In genomic region chrX:73823747-73824146, GRCm38 (mm10) we compare ENCODE assay signal across 8 mouse cellular contexts. TPM values are rescaled to one million over a fixed set of nuclear protein-coding genes. Genes with fewer than 3 reads are reported as not detected.
DNase-seq lines count a peak whose midpoint lies in the region; ATAC-seq and TF ChIP-seq lines count a peak whose summit lies in the region.

No protein-coding gene starts in this region.

- H3K27ac ChIP-seq in kidney, postnatal 0 days = no peak overlapping the region
- H3K27ac ChIP-seq in forebrain, embryonic 13.5 days = peak overlapping the region; percentile 89; the same call in 1 of the 2 replicates
- no peak overlapping the region for H3K27ac ChIP-seq in liver, embryonic 16.5 days (ENCODE audit: low read length)

- no peaks in the 10 kb centered on the region for H3K4me1 ChIP-seq in kidney, postnatal 0 days (replicated peaks; ENCODE audit: insufficient read depth, low read length)
- peaks cover 16% of the 10 kb centered on the region; the same call in 1 of the 2 replicates for H3K4me1 ChIP-seq in forebrain, embryonic 13.5 days
- no peaks in the 10 kb centered on the region for H3K4me1 ChIP-seq in liver, embryonic 16.5 days (ENCODE audit: control insufficient read depth, low read depth, low read length)

- no peak for ATAC-seq in kidney, postnatal 0 days (replicated peaks; ENCODE audit: low FRiP score, low read depth)
- peak; percentile 63 for ATAC-seq in forebrain, embryonic 13.5 days
- no peak for ATAC-seq in liver, embryonic 16.5 days (ENCODE audit: low read depth)

- no peaks in the 10 kb centered on the region for H3K36me3 ChIP-seq in kidney, postnatal 0 days (ENCODE audit: insufficient read depth, low read length)
- no peaks in the 10 kb centered on the region for H3K36me3 ChIP-seq in forebrain, embryonic 13.5 days (ENCODE audit: poor library complexity, severe bottlenecking)
- no peaks in the 10 kb centered on the region for H3K36me3 ChIP-seq in liver, embryonic 16.5 days (ENCODE audit: control insufficient read depth, insufficient read depth)

- WGBS in kidney, postnatal 0 days = 23% methylated on average over 17 of the region's 17 CpGs
- WGBS in forebrain, embryonic 13.5 days = 10% methylated on average over 17 of the region's 17 CpGs
- 19% methylated on average over 17 of the region's 17 CpGs for WGBS in liver, embryonic 16.5 days (ENCODE audit: insufficient replicate concordance)

- H3K9me3 ChIP-seq in kidney, postnatal 0 days (replicated peaks; ENCODE audit: low read length) = no peaks in the 10 kb centered on the region
- no peaks in the 10 kb centered on the region for H3K9me3 ChIP-seq in forebrain, embryonic 13.5 days (replicated peaks)
- no peaks in the 10 kb centered on the region for H3K9me3 ChIP-seq in liver, embryonic 16.5 days (replicated peaks; ENCODE audit: control insufficient read depth, low read length)

- peak overlapping the region; percentile 54 for H3K4me3 ChIP-seq in kidney, postnatal 0 days (replicated peaks; ENCODE audit: low read depth, low read length)
- H3K4me3 ChIP-seq in forebrain, embryonic 13.5 days = peak overlapping the region; percentile 59
- H3K4me3 ChIP-seq in liver, embryonic 16.5 days (ENCODE audit: low read depth, low read length) = peak overlapping the region; percentile 47; the same call in 1 of the 2 replicates

- H3K27me3 ChIP-seq in kidney, postnatal 0 days (ENCODE audit: insufficient read depth, low read length) = no peaks in the 10 kb centered on the region
- no peaks in the 10 kb centered on the region for H3K27me3 ChIP-seq in forebrain, embryonic 13.5 days
- H3K27me3 ChIP-seq in liver, embryonic 16.5 days (ENCODE audit: control insufficient read depth, insufficient read depth, low read depth, low read length) = peaks cover 33% of the 10 kb centered on the region

- H3K4me2 ChIP-seq in kidney, postnatal 0 days (ENCODE audit: low read length) = peak overlapping the region; percentile 76
- peak overlapping the region; percentile 71 for H3K4me2 ChIP-seq in forebrain, embryonic 13.5 days
- H3K4me2 ChIP-seq in liver, embryonic 16.5 days (ENCODE audit: low read depth, low read length) = no peak overlapping the region

- no peak overlapping the region for H3K9ac ChIP-seq in kidney, postnatal 0 days (ENCODE audit: low read depth, low read length)
- H3K9ac ChIP-seq in forebrain, embryonic 13.5 days = peak overlapping the region; percentile 83
- no peak overlapping the region for H3K9ac ChIP-seq in liver, embryonic 16.5 days (ENCODE audit: low read depth, low read length)

- TF ChIP-seq CTCF in kidney, postnatal 0 days (IDR thresholded peaks at IDR 0.05; ENCODE audit: low read depth) = no peak

- peak; percentile 9 for DNase-seq in kidney, postnatal 0 days (ENCODE audit: low spot score)
- no peak for DNase-seq in kidney, postnatal 25 days
- peak; percentile 30 for DNase-seq in cerebellum, adult 11-12 months
- no peak for DNase-seq in frontal cortex, adult 2 months (ENCODE audit: extremely low spot score in 1 of 2, low spot score in 1 of 2)
- DNase-seq in lung, postnatal 10 days = no peak
- DNase-seq in adrenal gland, adult 2 months = no peak

RNA-seq across cellular contexts. Expression of gene Pdzd4, which starts 1.0 kb away (rescaled TPM):
- 0.37 and 0.48 TPM in 2 replicates for polyA plus RNA-seq in kidney, postnatal 0 days (2015; fragmentation: Nextera tagmentation; extraction: Ambion mirVana)
- 3.1 and 3.5 TPM in 2 replicates for polyA plus RNA-seq in forebrain, embryonic 13.5 days (2015; fragmentation: Nextera tagmentation; extraction: Ambion mirVana)
- polyA plus RNA-seq in liver, embryonic 16.5 days (2015; fragmentation: Nextera tagmentation; extraction: Ambion mirVana) = 0.02 and 0.08 TPM in 2 replicates
- 89.4 and 92.9 TPM in 2 replicates for polyA plus RNA-seq in frontal cortex, adult 2 months (2012; rRNA removed)
- 1 to 10 TPM; 2.8 to 7.0 TPM for total RNA-seq in adrenal gland, adult 2 months (2021)
- 1.9 and 3.0 TPM in 2 replicates for polyA plus RNA-seq in adrenal gland, adult 2 months (2012; rRNA removed)

RNA-seq across cellular contexts. Expression of gene Ssr4, which starts 36.9 kb away (rescaled TPM):
- 260 and 283 TPM in 2 replicates for polyA plus RNA-seq in kidney, postnatal 0 days (2015; fragmentation: Nextera tagmentation; extraction: Ambion mirVana)
- 129 and 133 TPM in 2 replicates for polyA plus RNA-seq in forebrain, embryonic 13.5 days (2015; fragmentation: Nextera tagmentation; extraction: Ambion mirVana)
- 158 and 167 TPM in 2 replicates for polyA plus RNA-seq in liver, embryonic 16.5 days (2015; fragmentation: Nextera tagmentation; extraction: Ambion mirVana)
- polyA plus RNA-seq in frontal cortex, adult 2 months (2012; rRNA removed) = 142 and 161 TPM in 2 replicates
- total RNA-seq in adrenal gland, adult 2 months (2021) = 100 to 1,000 TPM; 163 to 177 TPM
- polyA plus RNA-seq in adrenal gland, adult 2 months (2012; rRNA removed) = 257 and 339 TPM in 2 replicates

RNA-seq across cellular contexts. Expression of gene Idh3g, which starts 37.0 kb away (rescaled TPM):
- polyA plus RNA-seq in kidney, postnatal 0 days (2015; fragmentation: Nextera tagmentation; extraction: Ambion mirVana) = 256 and 265 TPM in 2 replicates
- polyA plus RNA-seq in forebrain, embryonic 13.5 days (2015; fragmentation: Nextera tagmentation; extraction: Ambion mirVana) = 205 and 225 TPM in 2 replicates
- polyA plus RNA-seq in liver, embryonic 16.5 days (2015; fragmentation: Nextera tagmentation; extraction: Ambion mirVana) = 111 and 112 TPM in 2 replicates
- polyA plus RNA-seq in frontal cortex, adult 2 months (2012; rRNA removed) = 545 and 567 TPM in 2 replicates
- 100 to 1,000 TPM; 521 to 581 TPM for total RNA-seq in adrenal gland, adult 2 months (2021)
- 256 and 277 TPM in 2 replicates for polyA plus RNA-seq in adrenal gland, adult 2 months (2012; rRNA removed)

RNA-seq across cellular contexts. Expression of gene Srpk3, which starts 49.5 kb away (rescaled TPM):
- polyA plus RNA-seq in kidney, postnatal 0 days (2015; fragmentation: Nextera tagmentation; extraction: Ambion mirVana) = 2.4 TPM in 2 replicates
- 1.7 and 1.8 TPM in 2 replicates for polyA plus RNA-seq in forebrain, embryonic 13.5 days (2015; fragmentation: Nextera tagmentation; extraction: Ambion mirVana)
- polyA plus RNA-seq in liver, embryonic 16.5 days (2015; fragmentation: Nextera tagmentation; extraction: Ambion mirVana) = 1.1 and 2.9 TPM in 2 replicates
- polyA plus RNA-seq in frontal cortex, adult 2 months (2012; rRNA removed) = 19.1 and 20.2 TPM in 2 replicates
- total RNA-seq in adrenal gland, adult 2 months (2021) = under 1 TPM; 0.20 to 0.41 TPM
- 1.1 and 1.3 TPM in 2 replicates for polyA plus RNA-seq in adrenal gland, adult 2 months (2012; rRNA removed)

Comparison
In these comparisons a context has a peak if more than half of its experiments do, and no peak if none do; other contexts are left out.
1. DNase-seq: peak in kidney, postnatal 0 days (single experiment) and cerebellum, adult 11-12 months (single experiment); none in kidney, postnatal 25 days (0 of 2), frontal cortex, adult 2 months (0 of 2), lung, postnatal 10 days (single experiment) and adrenal gland, adult 2 months (single experiment).
2. RNA of gene Pdzd4, which starts 1.0 kb away (polyA plus RNA-seq): 89.4 to 92.9 TPM in frontal cortex, adult 2 months; 3.1 to 3.5 TPM in forebrain, embryonic 13.5 days, 1.9 to 3.0 TPM in adrenal gland, adult 2 months, 0.37 to 0.48 TPM in kidney, postnatal 0 days and 0.02 to 0.08 TPM in liver, embryonic 16.5 days; every median in the first group is over 10 times any median in the second.
3. Peak in every context shown above with its lines, with median percentiles within 50 percentile points of each other: H3K4me3 ChIP-seq.